Mouse (Mus musculus) megakaryocyte, embryonic 14.5 days (primary cell): ENCODE measurements at regions not wholly inside any gene's neighbourhood (a gene's known extent, or its start where the extent isn't known, plus 50 kb on each side); places are given as distances from the start of the nearest gene placed in this dataset.

ENCODE experiments used
- FLI1 ChIP-seq: IDR thresholded peaks from 2 replicates; pipeline ENCODE4 v1.6.1; 2012; ENCODE audit warnings: low read length, inconsistent platforms, mixed read lengths
- GATA1 ChIP-seq: IDR thresholded peaks from 3 replicates; pipeline ENCODE4 v1.6.1; 2012; ENCODE audit warnings: mixed read lengths, low read length, inconsistent platforms, borderline replicate concordance

GRCm38 (mm10) chr13:37585476-37585875 is 192.7 kb upstream of the Rreb1 start:
- no peak for TF ChIP-seq GATA1
- no peak for TF ChIP-seq FLI1
